Mouse (Mus musculus) thymus, postnatal 10 days (tissue): ENCODE data around the gene Mrpl22.
"Not testable (repeated sequence)": the region's sequence is repeated elsewhere in the genome, so short reads cannot be mapped to it uniquely, and the experiment has no call there.

Source experiments
- DNase-seq, 2 experiments: peaks; one replicate each; pipeline ENCODE4 v3.0.0; 2021; ENCODE audit warnings: low spot score in 2 of 2

The Mrpl22 gene

DNA sequence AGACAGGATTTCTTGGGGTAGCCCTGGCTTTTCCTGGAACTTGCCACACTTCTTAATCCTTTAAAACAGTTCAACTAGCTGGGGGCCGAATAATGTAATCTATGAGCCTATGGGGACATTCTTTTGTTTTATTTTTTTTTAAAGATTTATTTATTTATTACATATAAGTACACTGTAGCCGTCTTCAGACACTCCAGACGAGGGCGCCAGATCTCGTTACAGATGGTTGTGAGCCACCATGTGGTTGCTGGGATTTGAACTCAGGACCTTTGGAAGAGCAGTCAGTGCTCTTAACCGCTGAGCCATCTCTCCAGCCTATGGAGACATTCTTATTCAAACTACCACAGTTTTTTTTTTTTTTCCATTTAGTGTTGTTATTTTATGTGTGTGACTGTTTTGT, 8.5 kb downstream of the Mrpl22 start:
- DNase-seq: not testable (repeated sequence)

DNA sequence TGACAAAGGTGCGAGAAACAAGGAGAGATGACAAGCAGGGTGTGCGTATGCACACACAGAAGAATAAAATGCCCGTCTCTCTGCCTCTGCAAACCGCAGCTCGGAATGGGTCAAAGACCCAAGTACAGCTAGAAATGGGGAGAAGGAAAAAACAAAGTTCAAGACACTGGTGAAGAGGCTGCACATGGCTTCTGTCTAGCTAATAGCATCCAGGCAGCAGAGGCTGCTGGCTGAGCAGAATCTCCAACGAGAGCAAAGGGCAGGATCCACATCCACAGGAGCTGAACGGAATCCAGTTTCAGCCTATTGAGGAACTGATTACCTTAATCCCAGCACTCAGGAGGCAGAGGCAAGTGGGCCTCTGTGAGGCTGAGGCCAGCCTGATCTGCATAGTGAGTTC, 9.3 kb downstream of the Mrpl22 start:
- DNase-seq: no peak

DNA sequence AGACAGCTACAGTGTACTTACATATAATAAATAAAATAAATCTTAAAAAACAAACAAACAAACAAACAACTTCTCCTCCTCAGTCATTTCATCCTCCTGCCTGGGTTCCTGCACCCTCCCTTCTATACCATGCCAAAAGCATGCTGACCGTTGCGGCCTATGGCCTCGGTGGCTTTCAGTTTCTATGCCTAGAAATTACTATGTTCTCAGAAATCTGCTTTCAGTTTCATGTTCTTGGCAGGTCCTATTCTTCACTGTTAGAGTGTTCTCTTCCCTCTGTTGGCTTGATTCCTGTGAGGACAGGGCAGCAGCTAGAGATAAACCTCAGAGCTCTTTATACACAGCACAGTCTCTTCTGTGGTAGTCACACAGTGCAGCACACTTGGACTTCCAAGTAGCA, 12.1 kb downstream of the Mrpl22 start:
- DNase-seq: no peak

DNA sequence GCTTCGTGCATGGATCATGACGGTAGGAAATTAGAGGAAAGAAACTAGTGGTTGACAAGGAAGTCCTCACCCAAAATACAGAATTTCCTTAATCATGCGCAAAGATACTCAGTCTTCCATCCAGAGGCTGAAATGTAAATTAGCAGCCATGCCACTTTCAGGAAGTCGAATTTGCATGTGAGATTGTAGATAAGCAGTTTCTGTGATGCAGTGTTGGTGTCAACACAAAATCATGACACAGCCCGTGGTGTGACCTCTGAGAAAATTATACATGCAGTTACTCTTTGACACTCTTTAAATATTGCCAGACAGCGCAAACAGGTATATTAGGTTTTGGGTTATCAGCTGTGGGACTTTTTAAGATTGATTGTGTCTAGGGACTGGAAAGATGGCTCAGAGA, 18.2 kb downstream of the Mrpl22 start:
- no peak for DNase-seq

DNA sequence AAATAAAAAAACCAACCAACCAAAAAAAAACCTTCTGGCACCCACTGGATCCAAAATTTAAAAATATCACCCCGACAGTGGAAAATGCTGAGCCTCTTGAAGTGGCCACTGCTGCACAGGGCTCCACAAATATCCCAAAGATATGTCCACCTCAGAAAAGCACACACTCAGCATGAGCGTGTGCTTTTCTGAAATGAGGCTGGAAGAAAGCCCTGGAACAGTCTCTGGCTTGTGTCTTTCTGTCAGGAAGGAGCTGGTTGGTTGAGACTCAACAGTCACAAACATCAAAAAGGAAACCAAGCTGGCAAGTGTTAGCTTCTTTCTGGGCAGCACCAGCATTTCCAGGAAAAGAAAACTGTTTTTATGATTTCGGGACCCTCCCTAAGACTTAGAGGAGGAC, 21.9 kb downstream of the Mrpl22 start:
- DNase-seq: no peak

DNA sequence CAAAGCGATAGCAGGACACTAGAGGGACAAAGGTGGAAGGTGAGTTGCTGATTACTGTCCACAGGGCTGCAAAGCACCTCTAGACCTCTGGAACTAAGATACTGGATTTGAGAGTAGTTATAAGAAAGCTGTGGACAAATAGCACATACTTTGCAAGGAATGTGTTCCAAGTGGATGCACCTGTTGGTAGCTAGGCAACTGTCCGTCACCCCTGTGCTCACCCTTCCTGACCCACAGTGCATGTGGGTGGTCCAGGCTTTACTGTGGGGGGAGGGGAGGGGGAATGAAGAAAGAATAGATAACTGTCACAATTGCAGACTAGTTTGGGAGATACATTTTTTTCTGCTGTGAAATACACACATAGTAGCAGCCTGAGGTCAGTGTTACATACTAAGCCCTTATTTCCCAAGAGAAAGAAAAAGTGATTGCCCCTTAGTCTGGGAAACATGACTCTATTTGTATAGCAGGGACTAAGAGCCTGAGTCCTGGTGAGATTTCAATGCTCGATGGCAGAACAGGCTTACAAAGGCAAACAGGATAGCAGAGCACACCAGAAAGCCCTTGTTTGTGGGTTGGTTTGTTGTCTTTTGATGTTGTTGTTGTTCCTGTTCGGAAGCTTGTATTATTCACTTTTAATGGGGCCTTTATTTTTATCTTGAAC, 22.5 kb downstream of the Mrpl22 start:
- DNase-seq: no peak

DNA sequence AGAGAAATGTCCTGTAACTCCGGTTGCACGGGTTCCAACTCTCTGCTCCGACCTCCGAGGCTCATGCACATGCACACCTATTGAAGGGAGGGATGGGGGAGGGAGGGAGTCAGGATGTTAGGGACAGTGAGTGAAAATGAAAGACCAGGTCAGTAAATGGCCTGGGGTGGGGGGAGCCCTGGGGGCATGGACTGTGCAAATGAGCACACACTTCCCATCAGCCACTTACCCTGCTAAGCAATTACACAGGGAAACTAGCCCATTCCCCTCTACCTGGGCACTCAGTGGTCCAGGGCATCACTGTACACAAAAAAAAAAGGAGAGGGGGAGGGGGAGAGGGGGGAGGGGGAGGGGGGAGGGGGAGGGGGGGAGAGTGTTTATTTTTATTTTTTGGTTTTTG, 27.2 kb downstream of the Mrpl22 start:
- no peak for DNase-seq

DNA sequence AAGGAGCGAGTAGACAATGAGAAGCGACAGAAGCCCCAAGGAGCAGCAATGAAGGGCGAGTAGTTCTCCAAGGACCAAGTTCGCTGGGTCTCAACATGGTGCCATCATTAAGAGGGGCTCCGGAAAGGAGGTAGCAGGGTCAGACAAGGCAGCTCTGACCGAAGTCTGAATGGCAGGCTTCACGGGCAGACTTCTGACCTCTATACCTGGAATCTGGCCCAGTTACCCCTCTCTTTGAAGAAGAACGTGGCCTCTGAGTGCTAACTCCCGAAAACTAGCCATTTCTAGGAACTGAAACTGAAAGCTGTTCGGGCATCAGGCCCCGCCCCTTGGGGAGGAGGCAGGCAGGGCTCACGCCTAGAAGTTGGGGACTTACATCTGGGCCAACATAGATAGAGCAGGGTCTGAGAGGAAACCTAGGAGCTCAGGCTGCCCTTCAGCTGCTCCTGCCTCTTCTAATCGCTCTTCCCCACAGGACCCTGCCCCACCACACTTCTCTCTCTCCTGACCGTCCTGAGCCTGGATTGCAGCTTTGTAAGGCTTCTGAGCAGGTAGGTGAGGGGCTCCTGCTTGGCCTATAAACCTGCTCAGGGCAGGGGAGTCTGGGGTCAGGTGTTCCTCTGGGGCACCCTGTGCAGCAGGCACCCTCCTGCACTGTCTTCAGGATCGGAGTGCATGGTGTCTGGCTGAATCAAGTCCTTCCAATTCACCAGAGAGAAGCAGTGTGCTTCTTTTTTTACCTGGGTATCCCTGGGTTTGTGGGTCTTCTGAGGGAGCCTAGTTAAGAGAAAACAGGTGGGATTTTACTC, 28.0 kb downstream of the Mrpl22 start, which contains the start of the genes Igtp and Irgm2:
TSS of gene Igtp (plus strand) at position 328 of the 809 bp plus-strand sequence.
TSS of gene Irgm2 (plus strand) at position 390 of the 809 bp plus-strand sequence.
- DNase-seq: peak; percentile 77 to 81

DNA sequence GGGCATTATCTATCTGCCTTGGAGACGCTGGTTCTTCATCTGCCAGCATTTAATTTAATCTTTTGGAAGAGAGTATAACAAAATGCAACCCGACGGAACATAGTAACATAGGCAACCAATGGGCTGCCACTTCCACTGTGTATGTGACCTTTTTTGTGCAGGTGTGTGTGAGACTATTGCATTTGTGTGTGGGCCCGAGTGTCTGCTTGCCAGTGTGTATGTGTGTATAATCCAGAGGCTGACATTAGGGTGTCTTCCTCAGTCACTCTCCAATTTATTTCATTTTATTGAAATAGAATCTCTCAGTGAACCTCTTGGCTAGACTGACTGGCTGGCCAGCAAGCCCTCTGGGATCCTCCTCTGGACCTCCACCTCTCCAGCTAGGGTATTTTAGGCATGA, 28.8 kb downstream of the Mrpl22 start:
- DNase-seq: no peak

DNA sequence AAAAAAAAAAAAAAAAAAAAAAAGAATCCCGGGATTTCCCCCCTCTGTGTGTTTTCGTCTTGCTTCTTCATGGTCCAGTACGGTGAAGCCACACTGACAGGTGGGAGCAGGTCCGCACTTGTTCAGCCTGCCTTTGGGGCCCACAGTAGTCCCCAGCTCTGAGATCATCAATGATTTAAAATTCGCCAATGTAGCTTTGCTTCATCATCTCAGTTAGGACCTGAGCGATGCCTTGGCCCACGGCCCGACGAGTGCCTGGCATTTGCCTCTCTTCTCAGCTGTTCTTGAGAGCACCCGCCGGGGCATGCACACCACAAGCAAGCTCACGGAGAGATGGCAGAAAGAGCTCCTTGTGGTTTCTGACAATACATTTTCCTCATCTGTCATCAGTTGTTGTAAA, 29.6 kb downstream of the Mrpl22 start:
- DNase-seq: peak; percentile 46 to 48

DNA sequence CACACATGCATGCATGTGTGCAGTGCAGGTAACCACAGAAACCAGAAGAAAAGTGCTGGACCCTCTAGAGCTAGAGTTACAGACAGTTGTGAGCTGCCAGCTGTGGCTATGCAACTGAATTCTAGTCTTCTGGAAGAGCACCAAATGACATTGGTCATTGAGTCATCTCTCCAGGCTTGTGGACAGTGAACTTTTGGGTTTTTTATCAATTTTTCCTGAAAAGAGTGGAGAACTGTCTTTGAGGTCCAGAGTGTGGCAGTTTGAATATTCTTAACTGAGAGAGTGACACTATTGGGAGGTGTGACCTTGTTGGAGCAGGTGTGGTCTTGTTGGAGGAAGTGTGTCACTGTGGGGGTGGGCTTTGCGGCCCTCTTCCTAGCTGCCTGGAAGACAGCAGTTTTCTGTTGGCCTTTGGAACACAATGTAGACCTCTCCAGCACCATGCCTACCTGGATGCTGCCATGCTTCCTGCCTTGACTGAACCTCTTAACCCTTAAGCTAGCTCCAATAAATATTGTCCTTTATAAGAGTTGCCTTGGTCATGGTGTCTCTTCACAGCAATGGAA, 38.9 kb downstream of the Mrpl22 start:
- DNase-seq: peak in 1 of 2 experiments; percentile 41

DNA sequence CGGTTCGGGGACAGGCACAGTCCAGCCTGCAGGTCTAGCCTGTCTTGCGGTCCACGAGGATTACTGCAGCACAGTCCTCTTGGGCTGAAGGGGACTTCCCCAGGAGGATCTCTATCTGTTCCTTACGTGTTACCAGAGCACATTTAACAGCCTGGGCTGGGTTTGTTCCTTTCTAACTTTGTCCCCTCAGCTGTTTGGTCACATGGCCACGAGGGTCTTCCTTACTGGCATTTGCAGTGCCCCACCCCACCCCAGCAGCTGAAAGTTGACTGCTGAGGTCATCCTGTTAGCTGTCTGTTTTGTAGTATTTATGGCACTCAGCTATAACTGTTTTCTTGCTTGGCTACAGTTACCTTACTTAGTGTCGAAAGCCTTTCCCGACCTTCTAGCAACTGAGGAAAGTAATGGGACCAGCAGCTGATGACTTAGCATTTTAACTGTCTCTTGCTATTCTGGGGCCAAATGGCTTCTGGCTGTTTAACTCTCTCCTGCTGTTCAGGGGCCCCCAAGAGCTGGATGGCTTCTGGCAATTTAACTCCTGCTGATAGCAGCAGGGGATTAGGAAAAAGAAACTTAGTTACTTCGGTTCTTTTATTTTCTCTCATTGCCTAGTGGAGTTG, 39.7 kb downstream of the Mrpl22 start:
- DNase-seq: peak in 1 of 2 experiments; percentile 13

DNA sequence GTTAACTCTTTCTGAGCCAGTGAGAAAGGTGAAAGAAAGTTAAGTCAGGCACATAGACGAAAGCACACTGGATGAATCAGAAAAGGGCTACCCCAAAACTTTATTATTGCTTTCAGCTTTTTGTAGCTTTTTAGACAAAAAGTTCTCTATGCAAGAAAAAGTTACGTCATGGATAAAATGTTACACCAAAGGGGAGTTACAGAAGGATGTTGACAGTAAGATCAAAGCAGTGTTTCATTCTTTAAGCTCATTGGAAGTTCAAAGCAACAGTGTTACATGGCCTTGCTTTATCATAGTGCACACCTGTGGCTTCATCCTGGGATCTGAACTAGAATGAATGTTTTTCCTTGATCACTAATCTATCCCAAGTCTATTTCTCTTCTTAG, 40.2 kb downstream of the Mrpl22 start:
- DNase-seq: peak in 1 of 2 experiments; percentile 17

DNA sequence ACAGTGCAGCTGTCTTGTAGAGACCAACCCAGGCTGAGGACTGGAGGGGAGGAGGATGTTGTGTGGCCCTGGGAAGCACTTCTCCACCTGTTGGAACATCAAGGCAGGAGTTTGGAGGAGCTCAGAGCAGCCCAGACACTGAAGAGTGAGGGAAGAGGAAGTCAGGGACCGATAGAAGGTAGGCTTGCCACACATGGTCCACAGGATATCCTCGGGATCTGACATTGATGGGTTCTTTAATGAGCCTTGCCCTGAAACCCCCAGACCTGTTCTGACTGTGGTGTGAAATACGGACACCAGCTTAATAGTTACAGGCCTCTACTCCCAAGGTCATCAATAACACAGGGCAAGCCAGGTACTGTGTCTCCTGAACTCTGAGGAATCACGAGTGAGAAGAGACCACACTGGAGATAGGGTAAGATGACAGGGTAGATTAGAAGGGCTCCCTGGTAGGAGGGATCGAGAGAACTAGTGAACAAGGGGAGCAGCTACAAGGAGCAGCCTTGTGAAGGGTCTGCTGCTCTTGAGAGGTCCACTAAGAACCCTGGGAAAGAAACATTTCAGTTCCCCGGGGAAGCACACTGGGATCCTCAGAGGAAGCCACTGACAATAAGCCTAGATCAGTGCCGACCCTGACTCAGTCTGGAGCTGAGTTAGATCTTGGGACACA, 42.3 kb downstream of the Mrpl22 start:
- DNase-seq: no peak

DNA sequence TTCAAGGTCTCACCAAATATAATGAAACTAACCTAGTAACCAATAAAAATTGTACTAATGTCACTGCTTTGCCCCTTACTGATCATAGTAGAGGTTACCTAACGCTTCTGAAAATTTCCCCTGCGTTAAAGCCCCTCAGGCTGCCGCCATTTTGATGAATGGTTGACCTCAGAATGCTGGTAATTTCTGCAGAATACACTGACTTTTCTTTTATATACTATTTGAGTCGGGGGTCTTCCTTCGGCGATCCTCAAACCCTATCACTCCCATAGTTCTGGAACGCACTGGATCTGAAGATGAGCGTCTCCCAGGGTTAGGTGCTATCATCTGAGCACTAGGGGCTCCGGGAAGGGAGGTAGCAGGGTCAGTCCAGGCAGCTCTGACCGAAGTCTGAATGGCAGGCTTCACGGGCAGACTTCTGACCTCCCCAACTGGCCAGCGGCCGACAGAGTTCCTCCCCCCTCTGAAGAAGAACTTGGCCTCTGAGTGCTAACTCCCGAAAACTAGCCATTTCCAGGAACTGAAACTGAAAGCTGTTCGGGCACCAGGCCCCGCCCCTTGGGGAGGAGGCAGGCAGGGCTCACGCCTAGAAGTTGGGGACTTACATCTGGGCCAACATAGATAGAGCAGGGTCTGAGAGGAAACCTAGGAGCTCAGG, 43.1 kb downstream of the Mrpl22 start:
- DNase-seq: peak; percentile 77 to 79

DNA sequence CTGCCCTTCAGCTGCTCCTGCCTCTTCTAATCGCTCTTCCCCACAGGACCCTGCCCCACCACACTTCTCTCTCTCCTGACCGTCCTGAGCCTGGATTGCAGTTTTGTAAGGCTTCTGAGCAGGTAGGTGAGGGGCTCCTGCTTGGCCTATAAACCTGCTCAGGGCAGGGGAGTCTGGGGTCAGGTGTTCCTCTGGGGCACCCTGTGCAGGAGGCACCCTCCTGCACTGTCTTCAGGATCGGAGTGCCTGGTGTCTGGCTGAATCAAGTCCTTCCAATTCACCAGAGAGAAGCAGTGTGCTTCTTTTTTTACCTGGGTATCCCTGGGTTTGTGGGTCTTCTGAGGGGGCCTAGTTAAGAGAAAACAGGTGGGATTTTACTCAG, 43.6 kb downstream of the Mrpl22 start:
- not testable (repeated sequence) for DNase-seq

DNA sequence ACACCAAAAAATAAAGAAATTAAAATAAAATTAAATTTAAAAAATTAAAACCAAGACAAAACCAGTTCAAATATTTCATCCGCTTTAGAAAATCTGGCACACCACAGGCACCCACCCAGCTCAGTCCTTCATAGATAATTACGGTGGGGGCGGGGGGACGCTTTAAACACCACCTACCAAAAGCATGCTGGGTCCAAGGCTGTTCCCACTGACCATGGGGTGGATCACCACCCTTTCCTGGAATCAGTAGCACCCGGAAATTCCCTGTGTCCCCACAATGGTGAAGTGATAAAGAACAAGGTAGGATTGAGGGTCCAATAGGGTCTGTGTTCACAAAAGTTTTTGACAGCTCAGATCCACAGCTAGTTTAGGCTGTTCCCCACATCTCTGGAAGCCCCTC, 44.4 kb downstream of the Mrpl22 start:
- DNase-seq: no peak

DNA sequence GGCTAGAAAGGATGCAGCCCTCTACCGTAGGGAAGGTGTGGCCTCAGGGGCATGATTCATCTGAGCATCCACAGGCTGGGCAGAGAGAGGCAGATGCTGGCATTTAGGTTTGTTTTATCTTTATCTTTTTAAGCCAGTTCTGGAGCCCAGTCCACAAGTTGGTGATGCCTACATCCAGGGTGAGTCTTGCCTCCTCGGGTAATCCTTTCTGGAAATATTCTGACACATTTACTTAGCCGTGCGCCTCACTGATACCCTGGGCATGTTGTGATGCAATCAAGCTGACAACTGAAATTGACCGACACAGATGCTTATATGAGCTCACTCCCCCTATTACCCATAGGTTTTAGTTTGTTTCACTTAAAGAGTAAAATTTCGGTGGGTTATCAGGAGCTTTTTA, 45.4 kb downstream of the Mrpl22 start:
- DNase-seq: no peak

DNA sequence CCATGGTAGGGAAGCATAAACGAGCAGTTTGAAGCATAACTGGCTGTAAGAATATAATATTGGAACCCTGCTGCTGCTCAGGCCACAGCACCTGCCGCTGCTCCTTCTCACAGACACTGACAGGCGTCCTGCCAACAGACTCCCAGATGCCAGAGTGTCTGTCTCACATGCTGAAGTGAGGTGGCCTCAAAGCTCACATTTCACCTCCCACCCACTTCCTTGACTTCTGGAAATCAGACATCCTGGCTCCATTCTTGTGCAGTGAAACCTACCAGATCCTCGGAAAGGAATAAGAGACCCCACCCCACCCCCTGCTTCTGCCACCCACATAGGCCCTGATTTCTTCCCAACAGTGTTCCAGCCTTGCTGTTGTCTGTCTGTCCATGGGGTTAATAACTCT, 52.3 kb downstream of the Mrpl22 start:
- DNase-seq: peak; percentile 38 to 43

DNA sequence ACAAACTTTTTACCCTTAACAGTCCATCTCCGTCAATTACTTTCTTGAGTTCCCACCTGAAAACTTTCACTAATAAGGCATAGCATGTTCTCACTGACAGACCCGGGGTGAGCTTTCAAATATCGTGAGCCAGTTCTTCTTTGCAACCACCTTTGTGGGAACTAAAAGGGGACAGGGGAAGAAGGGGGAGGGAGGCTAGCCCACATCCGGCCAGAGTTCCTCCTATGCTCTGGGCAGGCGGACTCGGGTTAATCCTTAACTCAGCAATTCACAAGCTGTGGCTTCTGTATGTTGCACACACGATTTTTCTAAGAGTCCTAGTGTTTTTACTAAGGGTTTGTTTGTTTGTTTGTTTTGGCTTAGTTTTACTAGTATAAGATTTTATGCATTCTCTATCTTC, 52.9 kb downstream of the Mrpl22 start:
- peak; percentile 48 to 50 for DNase-seq

DNA sequence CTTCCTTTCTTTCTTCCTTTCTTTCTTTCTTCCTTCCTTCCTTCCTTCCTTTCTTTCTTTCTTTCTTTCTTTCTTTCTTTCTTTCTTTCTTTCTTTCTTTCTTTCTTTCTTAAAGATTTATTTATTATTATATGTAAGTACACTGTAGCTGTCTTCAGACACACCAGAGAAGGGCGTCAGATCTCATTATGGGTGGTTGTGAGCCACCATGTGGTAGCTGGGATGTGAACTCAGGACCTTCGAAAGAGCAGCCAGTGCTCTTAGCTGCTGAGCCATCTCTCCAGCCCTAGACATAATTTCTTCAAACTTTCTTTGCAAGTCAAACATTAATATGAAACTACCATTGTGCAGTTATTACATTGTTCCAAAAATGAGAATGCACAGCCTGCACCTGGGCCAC, 53.4 kb downstream of the Mrpl22 start:
- not testable (repeated sequence) for DNase-seq
